Mouse (Mus musculus) ES-E14 (cell line): ENCODE data around the gene Hoxb5. TPM values are rescaled to one million over a fixed set of nuclear protein-coding genes. Genes with fewer than 3 reads are reported as not detected.

Source experiments
- DNase-seq: peaks from one replicate; pipeline ENCODE4 v3.0.0-alpha.2; 2013; ENCODE audit warnings: low read depth, low spot score
- H3K27ac ChIP-seq: 2 replicates; pipeline ENCODE4 v1.5.1; 2012; ENCODE audit warnings: low read depth, mild to moderate bottlenecking, low read length, moderate library complexity, mixed read lengths; ENCODE audit not compliant: poor library complexity, insufficient read depth, severe bottlenecking
- H3K36me3 ChIP-seq: 2 replicates; pipeline ENCODE4 v1.6.1; 2012; ENCODE audit warnings: mild to moderate bottlenecking, low read length, moderate library complexity, mixed read lengths; ENCODE audit not compliant: control insufficient read depth, poor library complexity, insufficient read depth, severe bottlenecking
- H3K4me1 ChIP-seq, 2 experiments: fragments of 150-350 bp in 1 of 2; sonication (generic) in 1 of 2; 2 replicates each; pipeline ENCODE4 v1.6.1; 2012; ENCODE audit warnings: low read length in 2 of 2, mild to moderate bottlenecking in 1 of 2, mixed read lengths in 1 of 2; ENCODE audit not compliant: control insufficient read depth in 2 of 2, insufficient read depth in 2 of 2, poor library complexity in 1 of 2
- H3K4me3 ChIP-seq, 2 experiments: fragments of 150-350 bp in 1 of 2; sonication (generic) in 1 of 2; 2 replicates each; pipeline ENCODE4 v1.5.1; 2012; ENCODE audit warnings: low read length in 2 of 2, low read depth in 1 of 2, mild to moderate bottlenecking in 1 of 2, mixed read lengths in 1 of 2; ENCODE audit not compliant: insufficient read depth in 1 of 2, poor library complexity in 1 of 2, severe bottlenecking in 1 of 2
- H3K9ac ChIP-seq: 2 replicates; pipeline ENCODE4 v1.6.1; 2012; ENCODE audit warnings: low read depth, mild to moderate bottlenecking, low read length, mixed read lengths; ENCODE audit not compliant: poor library complexity, insufficient read depth, severe bottlenecking
- H3K9me3 ChIP-seq: fragments of 150-350 bp; sonication (generic); 2 replicates; pipeline ENCODE4 v1.6.1; 2012; ENCODE audit warnings: low read depth, mild to moderate bottlenecking, low read length; ENCODE audit not compliant: control insufficient read depth, insufficient read depth
- CHD2 ChIP-seq: IDR thresholded peaks from 2 replicates; pipeline ENCODE4 v1.6.1; 2014; ENCODE audit warnings: mild to moderate bottlenecking, low read depth, low read length, inconsistent platforms
- HCFC1 ChIP-seq: IDR thresholded peaks from 2 replicates; pipeline ENCODE4 v1.6.1; 2012; ENCODE audit warnings: low read length, inconsistent platforms, borderline replicate concordance; ENCODE audit not compliant: insufficient read depth
- MAFK ChIP-seq: IDR thresholded peaks from 2 replicates; pipeline ENCODE4 v1.6.1; 2014; ENCODE audit warnings: mild to moderate bottlenecking, low read depth, low read length, inconsistent platforms; ENCODE audit not compliant: insufficient read depth
- ZC3H11A ChIP-seq: IDR thresholded peaks from 2 replicates; pipeline ENCODE4 v1.6.1; 2012; ENCODE audit warnings: low read depth, mild to moderate bottlenecking, inconsistent platforms, low read length, borderline replicate concordance
- ZNF384 ChIP-seq: IDR thresholded peaks from 2 replicates; pipeline ENCODE4 v1.6.1; 2012; ENCODE audit warnings: low read depth, low read length, inconsistent platforms
- in situ Hi-C, 2 experiments: fragments of 600-800 bp; cut with MboI; formaldehyde crosslinking; loops; one replicate each; pipeline ENCODE4 v1.15.1; 2025; ENCODE audit warnings: low sequenced_read_pairs in 2 of 2, inconsistent platforms in 1 of 2; ENCODE audit not compliant: unreplicated experiment in 2 of 2
- total RNA-seq: library from RNA; depleted of rRNA; stranded (reverse); fragments of 300-350 nt; gene quantifications from 2 replicates; pipeline ENCODE4 v1.2.3, GENCODE M21; 2012

Gene Hoxb5
- total RNA-seq, 1 experiment: 0.09 TPM

GRCm38 (mm10) chr11:96343206-96343745, 40.1 kb downstream of the Hoxb5 start:
- Histone ChIP-seq H3K9ac (no peak overlapping the region), H3K36me3 (no peaks in the 10 kb centered on the region), H3K4me1 (peaks cover 0 to 10% of the 10 kb centered on the region in 2 experiments; a peak in 1 of 4 replicates), H3K9me3 (no peaks in the 10 kb centered on the region), H3K4me3 (no peak overlapping the region), H3K27ac (no peak overlapping the region)
- TF ChIP-seq MAFK (no peak), CHD2 (no peak), ZNF384 (no peak), HCFC1 (no peak), ZC3H11A (no peak)
- no peak for DNase-seq
- in situ Hi-C loops: no loop called here

- Histone ChIP-seq H3K27ac (no peak overlapping the region), H3K36me3 (no peaks in the 10 kb centered on the region), H3K9me3 (no peaks in the 10 kb centered on the region), H3K9ac (no peak overlapping the region), H3K4me1 (peaks cover 0 to 10% of the 10 kb centered on the region in 2 experiments; a peak in 1 of 4 replicates), H3K4me3 (peak overlapping the region in 1 of 2 experiments; percentile 32; a peak in 1 of 4 replicates)
- no peak for TF ChIP-seq MAFK
- TF ChIP-seq ZNF384: no peak
- TF ChIP-seq ZC3H11A: no peak
- TF ChIP-seq CHD2: no peak
- no peak for TF ChIP-seq HCFC1
- DNase-seq: no peak
- in situ Hi-C loops: no loop called here
Measured at GRCm38 (mm10) chr11:96344061-96344877, 41.1 kb downstream of the Hoxb5 start.

DNA sequence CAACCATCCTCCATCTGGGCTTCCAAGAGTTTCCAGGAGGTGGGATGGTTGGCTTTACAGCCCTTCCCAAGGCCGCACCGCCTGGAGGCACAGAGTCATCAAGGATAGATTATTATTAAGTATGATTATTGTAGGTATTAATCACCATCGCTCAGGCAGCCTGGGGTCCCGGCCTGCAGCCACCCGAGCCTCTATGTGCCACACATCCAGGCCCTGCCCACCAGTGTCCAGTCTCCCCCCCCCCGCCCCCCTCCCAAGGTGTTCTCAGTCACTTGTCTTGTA, 41.7 kb downstream of the Hoxb5 start:
- Histone ChIP-seq H3K4me1 (peaks cover 0 to 10% of the 10 kb centered on the region in 2 experiments; a peak in 1 of 4 replicates), H3K4me3 (no peak overlapping the region), H3K9ac (no peak overlapping the region), H3K9me3 (no peaks in the 10 kb centered on the region), H3K36me3 (no peaks in the 10 kb centered on the region), H3K27ac (no peak overlapping the region)
- in situ Hi-C loops: no loop called here
- no peak for TF ChIP-seq ZNF384
- TF ChIP-seq HCFC1: no peak
- TF ChIP-seq MAFK: no peak
- TF ChIP-seq CHD2: no peak
- no peak for TF ChIP-seq ZC3H11A
- DNase-seq: no peak

DNA sequence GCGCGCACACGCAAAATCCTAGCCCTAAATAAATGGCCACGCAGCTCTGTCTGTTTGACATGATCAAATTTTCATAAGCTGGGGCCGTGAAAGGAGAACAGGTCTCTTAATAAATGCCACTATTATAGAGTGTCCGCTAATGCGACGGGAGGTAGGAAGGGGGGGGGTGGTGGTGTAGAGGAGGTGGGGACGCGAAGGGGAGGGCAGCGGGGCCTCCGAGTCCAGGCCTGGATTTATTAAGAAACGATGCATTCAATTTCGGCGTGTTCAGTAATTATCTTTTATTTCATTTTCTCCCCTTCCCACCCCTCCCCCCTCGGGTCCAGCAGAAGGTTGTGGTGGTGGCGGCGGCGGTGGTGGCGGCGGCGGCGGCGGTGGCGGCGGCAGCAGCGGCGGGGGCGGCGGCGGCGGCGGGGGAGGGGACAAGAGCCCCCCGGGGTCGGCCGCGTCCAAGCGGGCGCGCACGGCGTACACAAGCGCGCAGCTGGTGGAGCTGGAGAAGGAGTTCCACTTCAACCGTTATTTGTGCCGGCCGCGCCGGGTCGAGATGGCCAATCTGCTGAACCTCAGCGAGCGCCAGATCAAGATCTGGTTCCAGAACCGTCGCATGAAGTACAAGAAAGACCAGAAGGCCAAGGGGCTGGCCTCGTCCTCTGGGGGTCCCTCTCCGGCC, 42.2 kb downstream of the Hoxb5 start:
- TF ChIP-seq CHD2 (no peak), ZNF384 (no peak), HCFC1 (no peak), ZC3H11A (no peak), MAFK (no peak)
- no peaks in the 10 kb centered on the region for H3K9me3 ChIP-seq
- no peak for DNase-seq
- H3K9ac ChIP-seq: no peak overlapping the region
- no peaks in the 10 kb centered on the region for H3K36me3 ChIP-seq
- H3K27ac ChIP-seq: no peak overlapping the region
- H3K4me3 ChIP-seq: peak overlapping the region; percentile 14 to 32; a peak in 2 of 4 replicates
- in situ Hi-C loops: no loop called here
- peaks cover 0 to 10% of the 10 kb centered on the region in 2 experiments; a peak in 1 of 4 replicates for H3K4me1 ChIP-seq
